Mouse (Mus musculus) left cerebral cortex, postnatal 4 days (tissue): ENCODE measurements at regions not wholly inside any gene's neighbourhood (a gene's known extent, or its start where the extent isn't known, plus 50 kb on each side); places are given as distances from the start of the nearest gene placed in this dataset.
"Not testable (repeated sequence)": the region's sequence is repeated elsewhere in the genome, so short reads cannot be mapped to it uniquely, and the experiment has no call there.

Source experiments
- DNase-seq: peaks from one replicate; pipeline ENCODE4 v3.0.0-alpha.2; 2022
- intact Hi-C: fragments of 180-260 bp; cut with DNase I; formaldehyde crosslinking; loops from one replicate; pipeline ENCODE4 v1.15.1; 2025

GRCm38 (mm10) chr9:82484341-82484740 is 345.0 kb upstream of the Irak1bp1 start:
- intact Hi-C loops = no loop called here
- no peak for DNase-seq

GRCm38 (mm10) chr9:82493440-82493839 is 335.9 kb upstream of the Irak1bp1 start:
- DNase-seq = no peak
- intact Hi-C loops = no loop called here

- DNase-seq = no peak
- intact Hi-C loops = no loop called here
These were observed 319.3 kb upstream of the Irak1bp1 start for GRCm38 (mm10) chr9:82510014-82510413.

GRCm38 (mm10) chr9:82518993-82519392 is 310.3 kb upstream of the Irak1bp1 start:
- intact Hi-C loops = no loop called here
- no peak for DNase-seq

DNA sequence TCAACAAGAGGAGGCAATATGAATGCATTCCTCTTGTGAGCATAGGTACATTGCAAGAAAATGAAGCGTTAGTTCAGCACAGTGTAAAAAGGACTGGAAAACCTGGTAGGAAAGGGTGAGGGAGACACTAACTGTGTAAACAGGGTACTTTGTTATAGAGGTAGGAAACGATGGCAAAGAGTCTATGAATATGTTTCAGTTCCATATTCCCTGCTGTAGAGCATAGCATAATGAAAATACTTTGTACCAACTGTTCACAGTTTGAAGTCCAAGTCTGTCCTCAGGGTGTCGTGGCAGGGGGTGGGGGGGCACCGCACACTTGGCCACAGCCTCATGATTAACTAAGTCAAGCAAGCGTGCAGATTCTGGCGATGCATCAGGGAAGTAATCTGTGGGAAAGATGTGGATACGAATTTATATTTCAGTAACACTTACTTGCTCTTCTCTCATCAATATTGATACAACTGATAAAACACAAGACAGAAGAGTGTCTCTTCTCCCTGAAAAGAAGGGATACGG is 301.4 kb upstream of the Irak1bp1 start:
- intact Hi-C loops = no loop called here
- DNase-seq = peak; percentile 64

DNA sequence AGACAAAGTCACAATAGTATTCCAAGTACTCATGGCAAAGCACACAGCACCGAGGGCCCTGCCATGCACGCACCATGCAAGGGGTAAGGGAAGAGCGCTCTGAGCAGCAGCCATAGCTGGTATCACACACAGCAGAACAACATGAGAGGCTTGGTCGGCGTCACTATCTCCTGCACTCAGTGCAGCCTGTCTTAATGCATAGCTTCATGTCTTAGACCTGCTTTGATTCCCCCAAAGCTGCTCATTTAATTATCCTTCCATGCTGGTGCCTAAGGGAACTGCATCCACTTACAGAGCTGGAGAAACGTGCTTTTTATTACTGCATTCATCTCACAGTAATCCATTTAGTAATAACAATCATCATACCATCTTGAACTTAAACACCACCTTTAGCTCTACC is 276.6 kb upstream of the Irak1bp1 start:
- intact Hi-C loops = no loop called here
- no peak for DNase-seq

DNA sequence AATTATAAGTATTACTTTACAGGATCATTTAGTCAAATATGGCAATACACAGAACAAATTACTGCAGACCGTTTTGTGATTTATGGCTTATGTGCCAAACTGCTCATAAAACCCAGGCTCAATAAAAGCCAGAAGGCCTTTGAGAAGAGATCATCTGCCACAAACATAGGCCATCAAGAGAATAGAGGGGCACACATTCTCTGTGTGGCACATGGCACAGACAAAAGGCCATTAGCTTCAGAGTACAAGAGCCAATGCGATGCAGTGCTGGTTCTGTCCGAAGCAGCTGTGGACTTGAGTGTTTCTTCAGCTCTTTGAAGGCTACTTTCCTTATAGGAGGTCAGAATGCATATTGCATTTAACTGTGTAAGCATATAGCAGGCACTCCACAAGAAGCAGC is 276.1 kb upstream of the Irak1bp1 start:
- intact Hi-C loops = no loop called here
- DNase-seq = no peak

DNA sequence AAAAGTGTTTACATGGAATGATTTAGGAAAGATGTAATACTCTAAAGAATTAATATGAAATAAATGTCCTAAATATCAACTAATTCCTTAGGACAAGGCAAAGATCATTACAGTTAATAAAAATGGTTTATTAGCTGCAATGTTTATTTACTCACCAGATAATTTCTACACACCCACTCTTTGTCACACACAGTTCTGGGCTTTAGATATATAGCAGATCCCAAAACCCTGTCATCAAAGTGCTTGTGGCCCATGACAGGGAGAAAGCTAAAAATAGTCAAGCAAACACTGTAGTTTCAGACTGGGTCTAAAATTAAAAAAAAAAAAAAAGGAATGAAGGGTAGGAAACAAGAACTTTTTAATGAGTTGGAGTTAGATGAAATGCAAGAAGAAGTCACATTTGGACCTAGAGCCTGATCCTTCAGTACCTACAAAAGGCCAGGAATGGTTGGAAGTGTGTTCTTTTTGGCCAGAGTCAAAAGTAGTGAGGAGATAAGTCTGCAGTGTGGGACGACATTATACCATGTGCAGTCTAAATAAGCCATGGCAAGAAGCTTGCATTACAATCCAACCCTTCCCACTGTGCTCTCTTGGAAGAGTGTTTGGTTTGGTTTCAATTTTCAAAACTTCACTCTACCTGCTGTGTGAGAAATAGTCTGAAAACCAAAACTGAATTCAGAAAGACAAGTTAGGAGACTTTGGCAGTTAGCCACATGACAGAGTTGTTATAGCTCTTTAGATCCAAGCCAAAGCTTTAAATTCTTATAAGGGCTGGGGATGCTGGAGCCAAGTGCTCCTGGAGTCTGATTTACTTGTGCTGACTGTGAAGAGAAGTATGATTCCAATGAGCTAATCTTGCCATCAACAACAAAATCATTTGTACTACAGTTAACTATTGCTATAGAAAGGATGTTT is 266.5 kb upstream of the Irak1bp1 start:
- DNase-seq = no peak
- intact Hi-C loops = no loop called here

GRCm38 (mm10) chr9:82581373-82582018 is 247.8 kb upstream of the Irak1bp1 start:
- no peak for DNase-seq
- intact Hi-C loops = no loop called here

DNA sequence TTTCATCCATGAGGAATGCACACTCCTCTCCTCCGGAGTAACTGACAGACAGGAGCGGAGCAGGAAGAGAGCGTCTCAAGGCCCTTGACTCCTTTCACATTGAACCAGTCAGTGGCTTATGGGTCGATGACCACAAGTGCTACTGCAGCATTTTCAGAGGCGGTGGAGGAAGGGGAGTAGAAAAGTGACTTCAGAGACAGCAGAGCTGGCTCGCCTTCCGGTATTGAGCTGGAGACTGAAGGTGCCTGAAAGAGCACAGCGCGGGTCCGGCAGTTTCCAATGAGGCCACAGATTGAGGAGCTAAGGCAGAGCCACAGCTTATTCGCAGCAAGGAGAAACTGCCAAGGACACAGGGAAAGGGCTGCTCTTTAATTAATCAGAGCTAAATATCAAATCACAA is 220.2 kb upstream of the Irak1bp1 start:
- intact Hi-C loops = no loop called here
- DNase-seq = peak; percentile 24

GRCm38 (mm10) chr9:82609946-82610345 is 219.4 kb upstream of the Irak1bp1 start:
- DNase-seq = peak; percentile 36
- intact Hi-C loops = no loop called here

GRCm38 (mm10) chr9:82612526-82612925 is 216.8 kb upstream of the Irak1bp1 start:
- intact Hi-C loops = no loop called here
- DNase-seq = no peak

DNA sequence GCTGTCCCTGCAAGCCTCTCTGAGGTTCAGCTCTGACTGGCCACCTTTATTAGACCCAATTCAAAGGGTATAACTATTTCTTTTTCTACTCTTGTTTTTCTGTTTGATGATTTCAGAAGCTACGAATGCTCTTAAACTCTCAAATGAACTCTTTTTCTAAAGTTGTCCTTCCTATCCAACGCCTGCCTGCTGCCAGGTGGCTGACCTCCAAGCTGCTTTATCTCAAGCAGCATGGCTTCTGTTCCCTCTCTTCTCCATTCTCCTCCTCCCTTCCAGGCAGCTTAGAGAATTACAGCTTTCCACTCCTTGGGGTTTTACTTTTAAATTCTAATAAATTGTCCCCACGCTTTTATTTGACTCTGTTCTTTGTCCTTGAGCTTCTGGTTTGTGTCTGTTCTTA is 196.9 kb upstream of the Irak1bp1 start:
- intact Hi-C loops = no loop called here

DNA sequence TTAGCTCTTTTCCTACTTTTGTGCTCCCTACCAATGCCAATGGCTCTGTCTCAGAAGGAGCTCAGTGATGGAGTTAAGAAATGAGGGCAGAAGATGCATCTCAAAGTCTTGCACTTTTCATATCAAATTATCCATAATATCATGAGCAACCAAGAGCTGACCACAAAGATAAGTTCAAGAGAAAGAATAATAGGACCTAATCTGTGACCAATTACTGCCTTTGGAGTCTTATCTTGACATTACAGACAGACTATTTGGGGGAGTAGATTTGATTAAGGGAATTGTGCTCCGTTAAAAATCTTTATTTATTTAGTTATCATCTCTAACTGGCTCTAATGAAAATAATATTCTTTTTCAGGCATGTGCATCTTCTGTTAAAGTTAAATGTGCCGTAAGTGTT is 189.1 kb upstream of the Irak1bp1 start:
- intact Hi-C loops = loop anchor here (5.0 to 10.0 kb wide), 2 partner anchors 775 to 1003 kb away; partner anchors contain the start of gene Mei4
- DNase-seq = no peak

More for the DNA sequence above, 196.9 kb upstream of the Irak1bp1 start:
- no peak for DNase-seq

DNA sequence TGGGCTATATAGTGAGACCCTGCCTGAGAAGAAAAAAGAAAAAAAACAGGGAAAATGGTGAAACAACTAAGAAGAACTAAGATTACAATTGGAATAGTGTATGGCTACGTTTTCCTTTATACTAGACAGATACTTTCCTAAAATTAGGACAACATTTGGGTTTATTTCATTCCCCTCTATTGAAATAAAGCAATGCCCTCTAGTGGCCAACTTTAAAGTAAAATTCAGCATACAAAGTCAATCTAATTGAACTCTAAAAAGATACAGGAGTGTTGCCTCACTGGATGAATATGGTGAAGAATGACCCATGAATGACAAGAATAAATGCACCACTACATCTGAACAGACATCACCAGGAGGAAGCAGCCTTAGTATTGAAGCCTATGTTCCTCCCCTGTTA is 185.4 kb upstream of the Irak1bp1 start:
- intact Hi-C loops = loop anchor here (5.0 to 10.0 kb wide), 2 partner anchors 779 to 1007 kb away; partner anchors contain the start of gene Mei4
- DNase-seq = no peak

DNA sequence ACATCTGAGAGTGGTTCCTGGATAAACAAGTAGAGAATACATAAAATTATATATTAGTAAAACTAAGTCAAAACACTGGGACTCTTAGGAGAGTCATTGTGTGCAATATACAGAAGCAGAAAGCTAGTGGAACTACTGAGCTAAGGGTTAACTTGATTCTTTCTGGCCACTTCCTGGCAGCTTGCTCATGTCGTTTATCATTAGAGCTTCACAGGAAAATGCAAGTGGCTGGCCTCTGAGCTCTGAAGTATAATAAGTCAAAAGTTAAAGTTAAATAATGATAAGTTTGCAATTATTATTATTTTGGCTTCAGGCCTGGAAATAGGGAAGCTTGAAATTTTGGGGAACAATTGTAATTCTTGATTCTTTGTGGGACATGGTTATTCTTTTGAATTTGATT is 173.8 kb upstream of the Irak1bp1 start:
- DNase-seq, intact Hi-C loops: not testable (repeated sequence)

DNA sequence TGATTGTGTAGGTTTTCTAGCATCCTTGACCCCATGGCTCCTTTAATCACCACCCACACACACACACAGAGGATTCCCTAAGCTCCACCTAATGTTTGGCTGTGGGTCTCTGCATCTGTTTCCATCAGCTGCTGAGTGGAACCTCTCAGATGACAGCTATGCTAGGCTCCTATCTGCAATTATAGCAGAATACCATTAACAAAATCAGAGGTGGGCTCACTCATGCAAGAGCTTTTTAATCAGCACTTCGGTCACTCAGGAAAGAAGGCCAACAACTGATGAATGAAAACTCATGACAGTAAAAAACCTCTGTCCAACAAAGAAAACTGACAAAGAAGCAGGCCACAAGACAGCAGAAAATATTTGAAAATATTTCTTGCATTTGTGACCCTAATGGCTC is 147.1 kb upstream of the Irak1bp1 start:
- DNase-seq = no peak
- intact Hi-C loops = no loop called here

DNA sequence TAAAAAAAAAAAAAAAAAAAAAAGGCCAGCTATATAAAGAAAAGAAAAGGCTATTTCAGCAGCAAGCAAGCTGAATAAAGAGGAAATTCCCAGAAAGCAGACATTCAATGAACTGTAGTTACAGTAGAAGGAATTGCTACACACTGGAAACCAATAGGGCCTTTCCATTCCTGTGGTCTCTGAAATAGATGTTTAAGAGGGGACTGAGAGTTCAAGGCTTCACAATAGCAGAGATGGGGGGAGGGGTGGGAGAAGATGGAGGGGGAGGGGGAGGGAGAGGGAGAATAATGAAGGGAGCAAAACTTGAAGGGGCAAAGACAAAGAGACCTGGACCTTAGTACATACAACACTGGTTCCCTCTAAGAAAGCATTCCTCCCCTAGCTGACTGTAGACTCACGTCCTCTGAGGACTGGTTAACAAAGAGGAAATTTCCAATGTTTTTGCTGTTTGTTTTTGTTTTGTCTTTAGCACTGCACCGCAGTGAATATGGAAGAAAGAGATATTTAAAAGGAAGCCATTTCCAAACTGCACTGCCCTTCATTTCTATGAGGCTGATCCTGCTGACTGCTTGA is 119.8 kb upstream of the Irak1bp1 start:
- DNase-seq = no peak
- intact Hi-C loops = no loop called here

- no peak for DNase-seq
- intact Hi-C loops = no loop called here
These were observed 119.2 kb upstream of the Irak1bp1 start for GRCm38 (mm10) chr9:82709991-82710593.

GRCm38 (mm10) chr9:82710945-82711516 is 118.3 kb upstream of the Irak1bp1 start:
- intact Hi-C loops = no loop called here
- DNase-seq = no peak
